Mouse (Mus musculus) liver, embryonic 16.5 days (tissue): Measurements from ENCODE around the gene Agap1. TPM values are rescaled to one million over a fixed set of nuclear protein-coding genes. Genes with fewer than 3 reads are reported as not detected.

ENCODE experiments used
- ATAC-seq: fragments of 200-750 bp; cut with Nextera tagmentation; 2 replicates; pipeline ENCODE4 v1.8.0; 2017; ENCODE audit warnings: low read depth, mild to moderate bottlenecking, moderate number of reproducible peaks, moderate library complexity
- H3K27ac ChIP-seq: fragments of 300-500 bp; sonication (generic); 2 replicates; pipeline ENCODE4 v1.5.1; 2014; ENCODE audit warnings: mild to moderate bottlenecking, low read length
- H3K27me3 ChIP-seq: fragments of 300-500 bp; sonication (generic); 2 replicates; pipeline ENCODE4 v1.6.1; 2014; ENCODE audit warnings: low read depth, low read length, mixed read lengths; ENCODE audit not compliant: control insufficient read depth, insufficient read depth
- H3K36me3 ChIP-seq: fragments of 300-500 bp; sonication (generic); 2 replicates; pipeline ENCODE4 v1.6.1; 2014; ENCODE audit warnings: mild to moderate bottlenecking; ENCODE audit not compliant: control insufficient read depth, insufficient read depth
- H3K4me1 ChIP-seq: fragments of 300-500 bp; sonication (generic); 2 replicates; pipeline ENCODE4 v1.6.1; 2014; ENCODE audit warnings: low read depth, low read length, mixed read lengths; ENCODE audit not compliant: control insufficient read depth
- H3K4me2 ChIP-seq: fragments of 300-500 bp; sonication (generic); 2 replicates; pipeline ENCODE4 v1.6.1; 2014; ENCODE audit warnings: low read depth, low read length, mixed read lengths
- H3K4me3 ChIP-seq: fragments of 300-500 bp; sonication (generic); 2 replicates; pipeline ENCODE4 v1.5.1; 2014; ENCODE audit warnings: low read depth, mild to moderate bottlenecking, low read length
- H3K9ac ChIP-seq: fragments of 300-500 bp; sonication (generic); 2 replicates; pipeline ENCODE4 v1.6.1; 2014; ENCODE audit warnings: low read depth, low read length
- H3K9me3 ChIP-seq: fragments of 300-500 bp; sonication (generic); replicated peaks from 2 replicates; pipeline ENCODE4 v1.6.1; 2016; ENCODE audit warnings: low read length; ENCODE audit not compliant: control insufficient read depth
- WGBS: fragments of 180-500 bp; shearing (Covaris S2); extraction: QIAGEN DNeasy Blood & Tissue Kit; methylation state at CpG from one replicate; pipeline ENCODE4 v1.1.7; 2014; ENCODE audit not compliant: insufficient replicate concordance; 5-methylcytosine and 5-hydroxymethylcytosine counted together
- polyA plus RNA-seq: library from polyadenylated mRNA; unstranded; fragments of >200 nt; fragmentation: Nextera tagmentation; extraction: Ambion mirVana; gene quantifications from 2 replicates; pipeline ENCODE4 v1.2.1, GENCODE M21; 2015

The Agap1 gene
- polyA plus RNA-seq, 1 experiment from 2014 or later: 1.1 TPM

DNA sequence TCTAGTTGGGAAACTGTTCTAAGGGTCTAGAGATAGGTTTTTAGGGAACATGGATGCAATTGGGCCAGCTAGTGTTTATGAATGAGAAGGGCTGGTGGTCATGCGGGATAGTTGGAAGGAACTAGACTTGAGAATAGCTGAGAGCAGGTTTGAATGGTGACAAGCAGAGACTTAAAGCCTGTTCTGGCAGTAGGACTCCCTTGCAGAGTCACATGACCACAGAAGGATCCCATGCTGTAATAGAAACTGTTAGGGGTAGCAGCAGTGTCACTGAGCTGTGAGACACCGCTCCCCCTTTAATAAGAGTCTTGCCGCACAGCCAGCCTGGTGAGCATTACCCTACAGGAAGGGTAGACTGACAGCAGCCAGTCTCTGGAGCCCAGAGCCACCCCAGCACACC lies 201.6 kb downstream of the Agap1 start:
- Histone ChIP-seq H3K27me3 (no peaks in the 10 kb centered on the region), H3K4me3 (no peak overlapping the region), H3K4me1 (no peaks in the 10 kb centered on the region), H3K36me3 (no peaks in the 10 kb centered on the region), H3K9ac (no peak overlapping the region), H3K27ac (no peak overlapping the region), H3K4me2 (no peak overlapping the region), H3K9me3 (no peaks in the 10 kb centered on the region)
- 79% methylated on average over 3 of the region's 3 CpGs for WGBS
- no peak for ATAC-seq

GRCm38 (mm10) chr1:89656643-89657321 lies 202.2 kb downstream of the Agap1 start:
- Histone ChIP-seq H3K4me2 (no peak overlapping the region), H3K27ac (no peak overlapping the region), H3K4me1 (no peaks in the 10 kb centered on the region), H3K9ac (no peak overlapping the region), H3K36me3 (no peaks in the 10 kb centered on the region), H3K9me3 (no peaks in the 10 kb centered on the region), H3K4me3 (no peak overlapping the region), H3K27me3 (no peaks in the 10 kb centered on the region)
- ATAC-seq: no peak
- 63% methylated on average over 11 of the region's 11 CpGs for WGBS

DNA sequence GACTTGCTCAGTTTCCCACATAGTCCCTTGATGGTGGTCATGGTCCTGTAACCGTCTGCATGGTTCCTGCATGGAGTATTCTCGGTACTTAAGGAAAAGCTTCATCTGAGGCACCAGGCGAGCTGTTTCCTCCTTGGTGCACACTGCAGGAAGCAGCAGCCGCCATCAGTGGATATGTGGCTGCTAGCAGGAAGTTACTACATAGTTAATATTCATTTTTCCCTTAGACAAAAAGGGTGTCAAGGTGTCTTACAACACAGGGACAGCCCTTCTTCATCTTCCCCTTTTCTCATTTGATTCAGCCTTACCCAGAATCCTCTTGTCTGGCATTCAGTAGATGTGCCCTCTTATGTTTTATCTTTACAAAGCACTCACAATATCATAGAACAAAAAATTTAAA lies 206.2 kb downstream of the Agap1 start:
- no peak overlapping the region for H3K27ac ChIP-seq
- no peak for ATAC-seq
- no peak overlapping the region for H3K4me2 ChIP-seq
- WGBS: 36% methylated on average over 4 of the region's 4 CpGs
- H3K36me3 ChIP-seq: no peaks in the 10 kb centered on the region
- no peaks in the 10 kb centered on the region for H3K9me3 ChIP-seq
- no peaks in the 10 kb centered on the region for H3K4me1 ChIP-seq
- no peaks in the 10 kb centered on the region for H3K27me3 ChIP-seq
- no peak overlapping the region for H3K9ac ChIP-seq
- no peak overlapping the region for H3K4me3 ChIP-seq

DNA sequence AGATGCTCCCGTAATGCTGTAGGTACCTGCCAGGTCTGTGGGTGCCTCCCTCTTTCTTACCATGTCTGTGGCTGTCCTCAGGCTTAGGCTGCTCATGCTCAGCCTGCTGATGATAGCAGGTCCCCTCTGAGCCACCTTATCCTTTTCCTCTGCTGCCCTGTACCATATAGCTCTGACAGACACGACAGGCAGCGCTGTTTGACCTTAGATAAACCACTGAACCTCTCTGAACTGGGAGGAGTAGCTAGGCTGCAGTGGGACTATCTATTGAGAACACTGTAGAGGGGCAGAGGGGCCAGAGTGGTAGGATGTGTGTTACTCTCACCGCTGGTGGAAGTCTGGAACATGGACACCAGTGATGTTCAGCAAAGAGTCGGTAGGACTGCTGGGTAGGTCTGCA lies 211.5 kb downstream of the Agap1 start:
- ATAC-seq: no peak

DNA sequence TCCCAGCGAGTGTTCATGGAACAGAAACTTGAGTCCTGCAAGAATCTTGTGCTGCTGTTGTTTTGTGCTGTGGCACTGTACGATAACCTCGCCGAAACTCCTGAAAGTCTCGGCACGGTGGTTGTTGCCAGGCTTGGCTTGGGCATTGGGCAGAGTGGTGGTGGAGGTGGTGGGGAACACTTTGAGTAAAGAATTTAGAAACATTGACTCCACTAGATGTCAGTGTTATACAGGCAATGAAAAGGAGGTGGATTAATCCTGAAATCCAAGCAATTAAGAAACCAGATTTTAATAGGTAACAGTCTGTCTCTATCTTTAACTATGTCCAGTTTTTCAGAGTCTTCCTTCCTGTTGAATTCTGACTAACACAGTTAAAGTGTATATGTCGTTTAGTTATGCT lies 212.8 kb downstream of the Agap1 start:
- Histone ChIP-seq H3K9ac (no peak overlapping the region), H3K4me1 (no peaks in the 10 kb centered on the region), H3K27me3 (no peaks in the 10 kb centered on the region), H3K9me3 (no peaks in the 10 kb centered on the region), H3K27ac (no peak overlapping the region), H3K36me3 (no peaks in the 10 kb centered on the region), H3K4me3 (no peak overlapping the region), H3K4me2 (no peak overlapping the region)
- 72% methylated on average over 7 of the region's 7 CpGs for WGBS
- ATAC-seq: no peak

More for the DNA sequence above, 211.5 kb downstream of the Agap1 start:
- Histone ChIP-seq H3K4me3 (no peak overlapping the region), H3K9ac (no peak overlapping the region), H3K27me3 (no peaks in the 10 kb centered on the region), H3K27ac (no peak overlapping the region), H3K4me1 (no peaks in the 10 kb centered on the region), H3K9me3 (no peaks in the 10 kb centered on the region), H3K4me2 (no peak overlapping the region), H3K36me3 (no peaks in the 10 kb centered on the region)
- 44% methylated on average over 5 of the region's 5 CpGs for WGBS

DNA sequence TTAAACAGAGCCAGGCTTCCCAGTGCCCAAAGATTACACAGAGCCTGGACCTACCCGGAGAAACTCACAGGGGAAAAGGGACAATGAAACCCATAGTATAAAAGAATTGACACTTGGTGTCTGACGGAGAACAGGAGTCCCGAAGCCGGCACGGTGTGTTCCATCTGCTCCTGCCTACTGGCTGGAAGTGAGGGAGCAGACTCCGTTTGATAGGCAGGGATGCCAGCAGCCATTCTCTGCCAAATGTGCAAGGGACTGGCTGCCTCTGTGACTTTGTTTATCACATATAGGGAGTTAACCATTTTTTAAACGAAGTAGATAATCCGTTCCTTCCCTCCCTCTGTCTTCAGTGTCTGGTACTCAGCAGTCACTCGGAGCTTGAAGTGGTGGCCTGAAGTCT lies 214.0 kb downstream of the Agap1 start:
- 75% methylated on average over 9 of the region's 9 CpGs for WGBS

GRCm38 (mm10) chr1:89671110-89671787 lies 216.6 kb downstream of the Agap1 start:
- Histone ChIP-seq H3K27ac (no peak overlapping the region), H3K4me3 (no peak overlapping the region), H3K4me1 (no peaks in the 10 kb centered on the region), H3K27me3 (no peaks in the 10 kb centered on the region), H3K36me3 (no peaks in the 10 kb centered on the region), H3K9ac (no peak overlapping the region), H3K4me2 (no peak overlapping the region), H3K9me3 (no peaks in the 10 kb centered on the region)
- 82% methylated on average over 26 of the region's 26 CpGs for WGBS
- ATAC-seq: no peak

More for the DNA sequence above, 214.0 kb downstream of the Agap1 start:
- H3K27me3 ChIP-seq: no peaks in the 10 kb centered on the region
- H3K27ac ChIP-seq: no peak overlapping the region
- H3K9me3 ChIP-seq: no peaks in the 10 kb centered on the region
- no peaks in the 10 kb centered on the region for H3K36me3 ChIP-seq
- H3K4me3 ChIP-seq: no peak overlapping the region
- no peak for ATAC-seq
- H3K4me1 ChIP-seq: no peaks in the 10 kb centered on the region
- no peak overlapping the region for H3K9ac ChIP-seq
- no peak overlapping the region for H3K4me2 ChIP-seq

- H3K27me3 ChIP-seq: no peaks in the 10 kb centered on the region
- WGBS: 69% methylated on average over 6 of the region's 6 CpGs
Measured at GRCm38 (mm10) chr1:89673071-89673470, 218.5 kb downstream of the Agap1 start.

GRCm38 (mm10) chr1:89673686-89674085 lies 219.1 kb downstream of the Agap1 start:
- Histone ChIP-seq H3K36me3 (no peaks in the 10 kb centered on the region), H3K9me3 (no peaks in the 10 kb centered on the region), H3K4me3 (no peak overlapping the region), H3K9ac (no peak overlapping the region), H3K4me1 (no peaks in the 10 kb centered on the region), H3K4me2 (no peak overlapping the region), H3K27me3 (no peaks in the 10 kb centered on the region), H3K27ac (no peak overlapping the region)
- 71% methylated on average over 3 of the region's 3 CpGs for WGBS
- no peak for ATAC-seq

More at GRCm38 (mm10) chr1:89673071-89673470, 218.5 kb downstream of the Agap1 start:
- Histone ChIP-seq H3K27ac (no peak overlapping the region), H3K9me3 (no peaks in the 10 kb centered on the region), H3K36me3 (no peaks in the 10 kb centered on the region), H3K4me1 (no peaks in the 10 kb centered on the region), H3K9ac (no peak overlapping the region), H3K4me2 (no peak overlapping the region), H3K4me3 (no peak overlapping the region)
- ATAC-seq: no peak
